ENCODE assay signal across 19 mouse cellular contexts in genomic region chr11:116666566-116666965, GRCm38 (mm10). TPM values are rescaled to one million over a fixed set of nuclear protein-coding genes. Genes with fewer than 3 reads are reported as not detected.
DNase-seq lines count a peak whose midpoint lies in the region; ATAC-seq and TF ChIP-seq lines count a peak whose summit lies in the region.
"Had no signal": no experiment of that assay in that cellular context is flagged by ENCODE, and none has a peak within 500 bp of the region (broad histone marks: within the 10 kb centered on the region; RNA-seq: fewer than 3 reads in every experiment).

No protein-coding gene starts in this region.

- TF ChIP-seq CTCF in heart, adult 2 months (IDR thresholded peaks at IDR 0.05), result no peak
- no peak for TF ChIP-seq CTCF in lung, adult 2 months (IDR thresholded peaks at IDR 0.05; ENCODE audit: insufficient read depth, low read length)

- H3K36me3 ChIP-seq in heart, adult 2 months (ENCODE audit: control insufficient read depth, insufficient read depth, low read length), result no peaks in the 10 kb centered on the region
- H3K36me3 ChIP-seq in midbrain, embryonic 16.5 days (ENCODE audit: control insufficient read depth, insufficient read depth, low read length), result no peaks in the 10 kb centered on the region
- H3K36me3 ChIP-seq: midbrain, embryonic 10.5 days had no signal

- 45% methylated on average over 9 of the region's 9 CpGs for WGBS in heart, adult 2 months
- 15% methylated on average over 9 of the region's 9 CpGs for WGBS in lung, adult 2 months
- WGBS in midbrain, embryonic 16.5 days, result 84% methylated on average over 9 of the region's 9 CpGs

- TF ChIP-seq EP300 in heart, adult 2 months (IDR thresholded peaks at IDR 0.05; ENCODE audit: insufficient read depth, low read depth, low read length), result no peak

- H3K9ac ChIP-seq in heart, adult 2 months (ENCODE audit: low read depth, low read length), result no peak overlapping the region
- no peak overlapping the region for H3K9ac ChIP-seq in midbrain, embryonic 16.5 days (ENCODE audit: low read depth, low read length)

- H3K4me2 ChIP-seq in midbrain, embryonic 16.5 days (ENCODE audit: low read length), result no peak overlapping the region
- H3K4me2 ChIP-seq: liver, embryonic 11.5 days had no signal

- no peak for TF ChIP-seq POLR2A in heart, adult 2 months (IDR thresholded peaks at IDR 0.05; ENCODE audit: insufficient read depth, low read depth, low read length)
- no peak for TF ChIP-seq POLR2A in lung, adult 2 months (IDR thresholded peaks at IDR 0.05; ENCODE audit: borderline replicate concordance, extremely low read depth, low read depth, low read length)

- no peak overlapping the region for H3K4me3 ChIP-seq in heart, adult 2 months
- H3K4me3 ChIP-seq in lung, adult 2 months (replicated peaks; ENCODE audit: extremely low read depth, low read depth, low read length), result no peak overlapping the region
- no peak overlapping the region for H3K4me3 ChIP-seq in midbrain, embryonic 16.5 days (ENCODE audit: low read depth, low read length)
- H3K4me3 ChIP-seq: midbrain, embryonic 10.5 days had no signal

- intact Hi-C loops in heart, adult 2 months (cut with DNase I), result no loop called here
- intact Hi-C loops in heart, postnatal 14 days (cut with DNase I), result no loop called here

- H3K79me2 ChIP-seq in heart, adult 2 months (replicated peaks; ENCODE audit: control insufficient read depth, insufficient read depth, low read length), result no peaks in the 10 kb centered on the region

- H3K4me1 ChIP-seq in heart, adult 2 months (ENCODE audit: control insufficient read depth, insufficient read depth, low read length), result no peaks in the 10 kb centered on the region
- H3K4me1 ChIP-seq in lung, adult 2 months (ENCODE audit: control insufficient read depth, insufficient read depth, low read length), result peaks cover 6% of the 10 kb centered on the region; the same call in 1 of the 2 replicates
- peaks cover 44% of the 10 kb centered on the region for H3K4me1 ChIP-seq in midbrain, embryonic 16.5 days (ENCODE audit: control insufficient read depth, insufficient read depth, low read length)

- no peak for ATAC-seq in erythroid progenitor cell, adult 5-6 weeks (replicated peaks; ENCODE audit: low FRiP score, poor library complexity, severe bottlenecking)
- ATAC-seq in midbrain, embryonic 16.5 days, result no peak
- ATAC-seq: activated CD4-positive, CD25-positive, alpha-beta regulatory T cell, adult 4 months; forebrain, embryonic 16.5 days had no signal

- DNase-seq in heart, adult 2 months, result peak in 1 of 2 experiments; percentile 57
- no peak for DNase-seq in heart, postnatal 14 days
- DNase-seq in NIH3T3 (ENCODE audit: low read depth), result peak; percentile 68
- DNase-seq in lung, adult 2 months, result peak; percentile 44
- peak; percentile 81 for DNase-seq in lung, postnatal 36 days
- DNase-seq: adrenal gland, postnatal 36 days; cerebellum, adult 9-11 months; kidney, adult 9 months; kidney, postnatal 4 days; retina, postnatal 1 day; thymus, postnatal 14 days had no signal

- no peaks in the 10 kb centered on the region for H3K27me3 ChIP-seq in heart, adult 2 months (ENCODE audit: control insufficient read depth, insufficient read depth, low read length)
- H3K27me3 ChIP-seq in midbrain, embryonic 16.5 days (ENCODE audit: control insufficient read depth, insufficient read depth, low read depth, low read length), result no peaks in the 10 kb centered on the region

- H3K9me3 ChIP-seq in midbrain, embryonic 16.5 days (replicated peaks; ENCODE audit: control insufficient read depth, low read length, poor library complexity, severe bottlenecking), result no peaks in the 10 kb centered on the region
- H3K9me3 ChIP-seq: midbrain, embryonic 10.5 days had no signal

- H3K27ac ChIP-seq in heart, adult 2 months, result peak overlapping the region; percentile 53
- no peak overlapping the region for H3K27ac ChIP-seq in midbrain, embryonic 16.5 days (ENCODE audit: low read length)
- H3K27ac ChIP-seq: macrophage; midbrain, embryonic 10.5 days had no signal

RNA-seq across cellular contexts. Expression of gene Cygb, which starts 12.5 kb away (rescaled TPM):
- 10 to 100 TPM; 42.5 to 50.3 TPM for total RNA-seq in heart, adult 2 months (2021)
- polyA plus RNA-seq in heart, adult 2 months (2012; rRNA removed), result 55.0 and 66.1 TPM in 2 replicates
- 10 to 100 TPM; 50.4 to 57.4 TPM for total RNA-seq in heart, postnatal 14 days (2021)
- 33.6 and 41.2 TPM in 2 replicates for polyA plus RNA-seq in lung, adult 2 months (2012; rRNA removed)
- not detected in 2 replicates for total RNA-seq in erythroid progenitor cell, adult 5-6 weeks (2015; ENCODE audit: low replicate concordance)
- not detected in 2 replicates for total RNA-seq in erythroid progenitor cell, adult 5-6 weeks (2017; ENCODE audit: low replicate concordance)
- polyA plus RNA-seq in midbrain, embryonic 16.5 days (2015; fragmentation: Nextera tagmentation; extraction: Ambion mirVana), result 26.4 and 29.3 TPM in 2 replicates
- total RNA-seq: monocyte, adult 5-6 weeks had no signal
- polyA plus RNA-seq: activated CD4-positive, CD25-positive, alpha-beta regulatory T cell, adult 4 months; macrophage had no signal

RNA-seq across cellular contexts. Expression of gene Prcd, which starts 13.2 kb away (rescaled TPM):
- 1 to 10 TPM; 1.1 to 1.3 TPM for total RNA-seq in heart, adult 2 months (2021)
- 0.76 and 1.1 TPM in 2 replicates for polyA plus RNA-seq in heart, adult 2 months (2012; rRNA removed)
- 1 to 10 TPM; 1.4 to 1.9 TPM for total RNA-seq in heart, postnatal 14 days (2021)
- 2.8 and 5.6 TPM in 2 replicates for polyA plus RNA-seq in lung, adult 2 months (2012; rRNA removed)
- not detected in 2 replicates for total RNA-seq in erythroid progenitor cell, adult 5-6 weeks (2015; ENCODE audit: low replicate concordance)
- not detected in 2 replicates for total RNA-seq in erythroid progenitor cell, adult 5-6 weeks (2017; ENCODE audit: low replicate concordance)
- polyA plus RNA-seq in midbrain, embryonic 16.5 days (2015; fragmentation: Nextera tagmentation; extraction: Ambion mirVana), result 3.7 and 4.4 TPM in 2 replicates
- total RNA-seq: monocyte, adult 5-6 weeks had no signal
- polyA plus RNA-seq: activated CD4-positive, CD25-positive, alpha-beta regulatory T cell, adult 4 months; macrophage had no signal

RNA-seq across cellular contexts. Expression of gene Rhbdf2, which starts 39.7 kb away (rescaled TPM):
- total RNA-seq in heart, adult 2 months (2021), result 10 to 100 TPM; 10.8 to 11.2 TPM
- polyA plus RNA-seq in heart, adult 2 months (2012; rRNA removed), result 19.2 and 22.3 TPM in 2 replicates
- total RNA-seq in heart, postnatal 14 days (2021), result 10 to 100 TPM; 15.1 to 15.3 TPM
- polyA plus RNA-seq in lung, adult 2 months (2012; rRNA removed), result 82.2 and 87.8 TPM in 2 replicates
- total RNA-seq in erythroid progenitor cell, adult 5-6 weeks (2015; ENCODE audit: low replicate concordance), result 6.3 and 12.6 TPM in 2 replicates
- total RNA-seq in erythroid progenitor cell, adult 5-6 weeks (2017; ENCODE audit: low replicate concordance), result 5.9 and 11.5 TPM in 2 replicates
- 0.93 and 1.2 TPM in 2 replicates for polyA plus RNA-seq in midbrain, embryonic 16.5 days (2015; fragmentation: Nextera tagmentation; extraction: Ambion mirVana)

Comparison
In these comparisons a context has a peak if more than half of its experiments do, and no peak if none do; other contexts are left out.
1. DNase-seq: peak in NIH3T3 (single experiment), lung, adult 2 months (single experiment) and lung, postnatal 36 days (single experiment); none in heart, postnatal 14 days (0 of 2).
2. RNA of gene Cygb, which starts 12.5 kb away (total RNA-seq): 50.4 to 57.4 TPM in heart, postnatal 14 days and 42.5 to 50.3 TPM in heart, adult 2 months; not detected in erythroid progenitor cell, adult 5-6 weeks; every median in the first group is over 10 times any median in the second.